Mouse (Mus musculus): ENCODE results near the gene Zfp580. TPM values are rescaled to one million over a fixed set of nuclear protein-coding genes. Genes with fewer than 3 reads are reported as not detected.
"Not testable (repeated sequence)": the region's sequence is repeated elsewhere in the genome, so short reads cannot be mapped to it uniquely, and the experiment has no call there.

Zfp580 gene
- polyA plus RNA-seq, 1 experiment from 2014 or later = 25.0 TPM

DNA sequence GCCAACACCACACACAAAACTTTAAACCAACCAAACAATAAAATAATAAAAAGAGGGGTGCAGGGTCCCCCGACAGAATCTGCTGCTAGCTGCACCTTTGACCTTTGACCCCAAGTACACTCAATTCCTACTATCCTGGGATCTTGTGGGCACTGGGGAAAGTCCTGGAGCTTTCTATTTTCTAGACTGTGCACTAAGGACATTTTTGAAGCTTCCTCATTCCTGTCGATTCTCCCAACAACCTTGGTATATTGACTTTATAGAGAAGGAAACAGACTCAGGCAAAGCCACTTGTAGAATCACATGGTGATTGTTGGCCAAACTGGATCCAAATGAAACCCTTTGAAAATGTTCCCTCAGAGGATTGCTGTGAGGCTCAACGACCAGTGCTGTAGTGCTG lies 35.3 kb upstream of the Zfp580 start:
- Histone ChIP-seq H3K4me3 (ENCODE audit: low read depth, low read length) (peak overlapping the region; percentile 62), H3K4me2 (ENCODE audit: low read depth, low read length) (peak overlapping the region; percentile 54), H3K27ac (replicated peaks; ENCODE audit: low read depth, low read length) (peak overlapping the region; percentile 97), H3K4me1 (ENCODE audit: control insufficient read depth, insufficient read depth, low read length) (no peaks in the 10 kb centered on the region; the same call in 1 of the 2 replicates), H3K36me3 (replicated peaks; ENCODE audit: control insufficient read depth, insufficient read depth, low read depth, low read length) (peaks cover 13% of the 10 kb centered on the region), H3K27me3 (ENCODE audit: control insufficient read depth, insufficient read depth, low read length) (no peaks in the 10 kb centered on the region), H3K9ac (replicated peaks; ENCODE audit: low read length) (peak overlapping the region; percentile 73; the same call in 1 of the 2 replicates), H3K9me3 (replicated peaks; ENCODE audit: control insufficient read depth, low read length) (no peaks in the 10 kb centered on the region)
- DNase-seq (ENCODE audit: low spot score) (no peak), ATAC-seq (replicated peaks; ENCODE audit: insufficient number of reproducible peaks, low FRiP score, low TSS enrichment, low read depth) (no peak)
- 68% methylated on average over 3 of the region's 3 CpGs for WGBS

GRCm38 (mm10) chr7:5016920-5017319 lies 34.4 kb upstream of the Zfp580 start:
- WGBS = 96% methylated on average over 2 of the region's 2 CpGs
- Histone ChIP-seq H3K4me2 (ENCODE audit: low read depth, low read length) (no peak overlapping the region), H3K36me3 (replicated peaks; ENCODE audit: control insufficient read depth, insufficient read depth, low read depth, low read length) (peaks cover 6% of the 10 kb centered on the region), H3K27ac (replicated peaks; ENCODE audit: low read depth, low read length) (no peak overlapping the region), H3K4me1 (ENCODE audit: control insufficient read depth, insufficient read depth, low read length) (no peaks in the 10 kb centered on the region; the same call in 1 of the 2 replicates), H3K9ac (replicated peaks; ENCODE audit: low read length) (no peak overlapping the region), H3K9me3 (replicated peaks; ENCODE audit: control insufficient read depth, low read length) (no peaks in the 10 kb centered on the region), H3K27me3 (ENCODE audit: control insufficient read depth, insufficient read depth, low read length) (no peaks in the 10 kb centered on the region), H3K4me3 (ENCODE audit: low read depth, low read length) (no peak overlapping the region)
- DNase-seq (ENCODE audit: low spot score) = no peak
- ATAC-seq (replicated peaks; ENCODE audit: insufficient number of reproducible peaks, low FRiP score, low TSS enrichment, low read depth) = no peak

GRCm38 (mm10) chr7:5017352-5017751 lies 34.0 kb upstream of the Zfp580 start:
- no peak for DNase-seq (ENCODE audit: low spot score)
- Histone ChIP-seq H3K4me1 (ENCODE audit: control insufficient read depth, insufficient read depth, low read length) (no peaks in the 10 kb centered on the region; the same call in 1 of the 2 replicates), H3K36me3 (replicated peaks; ENCODE audit: control insufficient read depth, insufficient read depth, low read depth, low read length) (peaks cover 4% of the 10 kb centered on the region), H3K27me3 (ENCODE audit: control insufficient read depth, insufficient read depth, low read length) (no peaks in the 10 kb centered on the region), H3K4me2 (ENCODE audit: low read depth, low read length) (no peak overlapping the region), H3K27ac (replicated peaks; ENCODE audit: low read depth, low read length) (no peak overlapping the region), H3K9ac (replicated peaks; ENCODE audit: low read length) (no peak overlapping the region), H3K9me3 (replicated peaks; ENCODE audit: control insufficient read depth, low read length) (no peaks in the 10 kb centered on the region), H3K4me3 (ENCODE audit: low read depth, low read length) (no peak overlapping the region)
- WGBS = 95% methylated on average over 16 of the region's 16 CpGs
- no peak for ATAC-seq (replicated peaks; ENCODE audit: insufficient number of reproducible peaks, low FRiP score, low TSS enrichment, low read depth)

DNA sequence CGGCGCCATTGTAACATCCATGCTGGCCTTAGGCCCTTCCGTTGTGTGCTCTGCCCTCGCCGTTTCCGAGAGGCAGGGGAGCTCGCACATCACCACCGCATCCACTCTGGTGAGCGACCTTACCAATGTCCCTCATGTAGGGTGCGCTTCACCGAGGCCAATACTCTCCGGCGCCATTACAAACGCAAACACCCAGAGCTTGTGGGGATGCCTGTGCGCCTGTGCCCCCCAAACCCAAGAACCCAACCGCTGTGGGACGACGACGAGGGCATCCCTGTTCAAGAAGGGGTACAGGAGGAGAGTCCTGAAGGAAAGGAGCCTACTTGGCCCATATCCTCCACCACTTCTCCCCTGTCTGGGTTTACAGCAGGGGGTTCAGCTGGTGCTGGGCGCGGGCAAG lies 33.4 kb upstream of the Zfp580 start:
- H3K9ac ChIP-seq (replicated peaks; ENCODE audit: low read length) = no peak overlapping the region
- H3K27ac ChIP-seq (replicated peaks; ENCODE audit: low read depth, low read length) = no peak overlapping the region
- H3K4me2 ChIP-seq (ENCODE audit: low read depth, low read length) = no peak overlapping the region
- no peaks in the 10 kb centered on the region for H3K9me3 ChIP-seq (replicated peaks; ENCODE audit: control insufficient read depth, low read length)
- DNase-seq (ENCODE audit: low spot score) (no peak), ATAC-seq (replicated peaks; ENCODE audit: insufficient number of reproducible peaks, low FRiP score, low TSS enrichment, low read depth) (no peak)
- peaks cover 3% of the 10 kb centered on the region for H3K36me3 ChIP-seq (replicated peaks; ENCODE audit: control insufficient read depth, insufficient read depth, low read depth, low read length)
- H3K4me1 ChIP-seq (ENCODE audit: control insufficient read depth, insufficient read depth, low read length) = no peaks in the 10 kb centered on the region; the same call in 1 of the 2 replicates
- no peak overlapping the region for H3K4me3 ChIP-seq (ENCODE audit: low read depth, low read length)
- 97% methylated on average over 21 of the region's 21 CpGs for WGBS
- H3K27me3 ChIP-seq (ENCODE audit: control insufficient read depth, insufficient read depth, low read length) = no peaks in the 10 kb centered on the region

- Histone ChIP-seq H3K27ac (replicated peaks; ENCODE audit: low read depth, low read length) (peak overlapping the region; percentile 94), H3K4me3 (ENCODE audit: low read depth, low read length) (peak overlapping the region; percentile 81), H3K9ac (replicated peaks; ENCODE audit: low read length) (peak overlapping the region; percentile 96), H3K4me2 (ENCODE audit: low read depth, low read length) (peak overlapping the region; percentile 40)
- not testable (repeated sequence) for ATAC-seq (replicated peaks; ENCODE audit: insufficient number of reproducible peaks, low FRiP score, low TSS enrichment, low read depth); H3K36me3 ChIP-seq (replicated peaks; ENCODE audit: control insufficient read depth, insufficient read depth, low read depth, low read length); H3K27me3 ChIP-seq (ENCODE audit: control insufficient read depth, insufficient read depth, low read length); DNase-seq (ENCODE audit: low spot score); H3K4me1 ChIP-seq (ENCODE audit: control insufficient read depth, insufficient read depth, low read length); H3K9me3 ChIP-seq (replicated peaks; ENCODE audit: control insufficient read depth, low read length)
- WGBS = 31% methylated on average over 8 of the region's 8 CpGs
These were observed 31.8 kb upstream of the Zfp580 start for GRCm38 (mm10) chr7:5019576-5019975.

DNA sequence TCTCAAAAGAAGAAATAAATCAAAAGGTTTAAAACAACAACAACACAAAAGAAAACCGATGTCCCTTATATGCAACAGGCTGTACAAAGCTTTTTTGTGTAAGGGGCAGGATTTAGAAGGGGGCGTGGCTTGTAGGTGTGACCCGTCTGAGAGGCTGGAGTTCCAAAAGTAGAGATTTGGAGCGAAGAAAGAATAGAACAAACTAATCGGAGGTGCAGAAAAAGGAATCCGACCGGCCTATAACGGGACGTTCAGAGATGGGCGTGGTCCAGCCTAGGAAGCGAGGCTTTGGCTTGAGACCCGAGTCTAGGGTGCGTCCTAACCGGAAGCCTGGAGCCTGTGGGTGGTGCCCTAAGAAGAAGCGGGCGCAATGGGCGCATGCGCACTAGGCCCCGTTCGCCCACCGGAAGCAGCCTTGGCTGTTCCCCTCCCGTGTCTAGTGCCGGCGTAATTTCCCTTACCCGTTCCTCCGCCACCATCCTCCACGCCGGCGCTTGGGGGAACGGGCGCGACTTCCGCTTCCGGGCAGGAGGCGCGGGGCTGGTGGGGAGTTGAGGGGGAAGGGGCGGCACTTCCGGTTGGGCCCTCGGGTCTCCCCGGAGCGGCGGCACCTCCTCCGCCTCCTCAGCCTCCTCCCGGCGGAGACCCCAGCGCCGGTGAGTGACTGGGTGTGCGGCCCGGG lies 31.2 kb upstream of the Zfp580 start, which contains the start of the genes Zfp865 and Ccdc106:
TSS of gene Zfp865 (plus strand) at position 377 of the 682 bp plus-strand sequence.
TSS of gene Ccdc106 (plus strand) at position 554 of the 682 bp plus-strand sequence.
- DNase-seq (ENCODE audit: low spot score) (peak; percentile 99), ATAC-seq (replicated peaks; ENCODE audit: insufficient number of reproducible peaks, low FRiP score, low TSS enrichment, low read depth) (peak; percentile 88)
- under 1% methylated on average over 49 of the region's 49 CpGs for WGBS
- Histone ChIP-seq H3K27ac (replicated peaks; ENCODE audit: low read depth, low read length) (peak within 1 kb of the TSS; percentile 94), H3K4me3 (ENCODE audit: low read depth, low read length) (peak within 1 kb of the TSS; percentile 81), H3K9ac (replicated peaks; ENCODE audit: low read length) (peak within 1 kb of the TSS; percentile 96), H3K4me1 (ENCODE audit: control insufficient read depth, insufficient read depth, low read length) (no peaks in the 10 kb centered on the region), H3K36me3 (replicated peaks; ENCODE audit: control insufficient read depth, insufficient read depth, low read depth, low read length) (peaks cover 3% of the 10 kb centered on the region), H3K27me3 (ENCODE audit: control insufficient read depth, insufficient read depth, low read length) (no peaks in the 10 kb centered on the region), H3K9me3 (replicated peaks; ENCODE audit: control insufficient read depth, low read length) (no peaks in the 10 kb centered on the region), H3K4me2 (ENCODE audit: low read depth, low read length) (peak within 1 kb of the TSS; percentile 73)

DNA sequence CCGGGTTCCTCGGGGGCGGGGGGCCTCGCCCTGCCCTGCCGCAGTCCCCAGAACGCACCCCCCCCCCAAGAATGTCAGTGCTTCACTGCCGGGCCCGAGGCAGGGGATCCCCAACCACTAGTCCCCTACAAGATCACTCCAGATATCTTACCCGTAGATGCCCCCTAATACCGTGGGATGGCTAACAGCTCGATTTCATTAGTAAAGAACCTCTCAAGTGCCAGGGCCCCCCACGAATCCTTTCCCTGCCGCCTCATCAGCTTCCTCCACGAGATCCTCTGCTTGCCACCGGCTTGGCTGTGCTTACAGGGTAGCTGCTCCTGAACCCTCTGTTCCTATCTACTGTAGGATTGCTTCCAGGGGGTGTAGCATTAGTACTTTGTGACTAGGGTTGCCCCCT lies 30.7 kb upstream of the Zfp580 start:
- DNase-seq (ENCODE audit: low spot score) = peak; percentile 28
- Histone ChIP-seq H3K4me2 (ENCODE audit: low read depth, low read length) (peak overlapping the region; percentile 73), H3K27ac (replicated peaks; ENCODE audit: low read depth, low read length) (peak overlapping the region; percentile 94), H3K27me3 (ENCODE audit: control insufficient read depth, insufficient read depth, low read length) (no peaks in the 10 kb centered on the region), H3K9me3 (replicated peaks; ENCODE audit: control insufficient read depth, low read length) (no peaks in the 10 kb centered on the region), H3K36me3 (replicated peaks; ENCODE audit: control insufficient read depth, insufficient read depth, low read depth, low read length) (peaks cover 3% of the 10 kb centered on the region), H3K9ac (replicated peaks; ENCODE audit: low read length) (peak overlapping the region; percentile 96), H3K4me3 (ENCODE audit: low read depth, low read length) (peak overlapping the region; percentile 81), H3K4me1 (ENCODE audit: control insufficient read depth, insufficient read depth, low read length) (no peaks in the 10 kb centered on the region)
- under 1% methylated on average over 13 of the region's 15 CpGs for WGBS
- peak; percentile 1; the same call in 1 of the 2 replicates for ATAC-seq (replicated peaks; ENCODE audit: insufficient number of reproducible peaks, low FRiP score, low TSS enrichment, low read depth)

- Histone ChIP-seq H3K9me3 (replicated peaks; ENCODE audit: control insufficient read depth, low read length) (no peaks in the 10 kb centered on the region), H3K36me3 (replicated peaks; ENCODE audit: control insufficient read depth, insufficient read depth, low read depth, low read length) (peaks cover 3% of the 10 kb centered on the region), H3K27ac (replicated peaks; ENCODE audit: low read depth, low read length) (peak overlapping the region; percentile 94; the same call in 1 of the 2 replicates), H3K4me2 (ENCODE audit: low read depth, low read length) (peak overlapping the region; percentile 73), H3K9ac (replicated peaks; ENCODE audit: low read length) (peak overlapping the region; percentile 96), H3K4me3 (ENCODE audit: low read depth, low read length) (peak overlapping the region; percentile 81), H3K27me3 (ENCODE audit: control insufficient read depth, insufficient read depth, low read length) (no peaks in the 10 kb centered on the region), H3K4me1 (ENCODE audit: control insufficient read depth, insufficient read depth, low read length) (no peaks in the 10 kb centered on the region)
- 53% methylated on average over 5 of the region's 5 CpGs for WGBS
- no peak for ATAC-seq (replicated peaks; ENCODE audit: insufficient number of reproducible peaks, low FRiP score, low TSS enrichment, low read depth)
- no peak for DNase-seq (ENCODE audit: low spot score)
These were observed 30.1 kb upstream of the Zfp580 start for GRCm38 (mm10) chr7:5021197-5021596.

All from embryonic facial prominence, embryonic 11.5 days (tissue).